19 mouse cellular contexts compared by ENCODE assay signal in the genomic region with DNA sequence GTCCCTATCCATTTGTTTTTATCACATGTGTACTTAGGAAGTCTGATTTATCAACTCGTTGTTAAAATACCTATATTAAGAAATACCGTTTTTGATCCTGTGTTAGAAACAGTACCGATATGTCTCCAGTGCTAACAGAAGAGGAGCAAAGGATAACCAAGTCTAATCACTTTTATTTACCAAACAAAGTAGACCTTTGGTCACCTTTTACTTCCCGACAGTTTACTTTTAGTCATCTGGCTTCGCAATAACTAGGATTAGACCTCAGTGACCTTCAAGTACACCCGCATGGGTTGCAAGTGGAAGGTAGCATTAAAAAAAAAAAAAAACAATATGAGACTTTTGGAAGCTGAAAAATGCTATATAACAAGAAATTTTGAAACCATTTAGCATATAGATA.
DNase-seq lines count a peak whose midpoint lies in the region; ATAC-seq and TF ChIP-seq lines count a peak whose summit lies in the region.
"Had no signal": no experiment of that assay in that cellular context is flagged by ENCODE, and none has a peak within 500 bp of the region (broad histone marks: within the 10 kb centered on the region; RNA-seq: fewer than 3 reads in every experiment).

No protein-coding gene starts in this region.

- TF ChIP-seq EP300 in liver, postnatal 0 days (IDR thresholded peaks at IDR 0.05; ENCODE audit: low read depth): no peak

- H3K9ac ChIP-seq in liver, adult 2 months (ENCODE audit: low read depth, low read length): no peak overlapping the region
- no peak overlapping the region for H3K9ac ChIP-seq in liver, embryonic 11.5 days (ENCODE audit: low read depth, low read length)
- no peak overlapping the region for H3K9ac ChIP-seq in liver, postnatal 0 days (replicated peaks)

- DNase-seq in liver, adult 2 months (ENCODE audit: extremely low read depth, low read depth, low spot score): peak; percentile 94
- DNase-seq in liver, embryonic 11.5 days (ENCODE audit: low spot score): no peak
- no peak for DNase-seq in liver, postnatal 0 days
- no peak for DNase-seq in liver
- DNase-seq: adrenal gland, adult 2 months; adrenal gland, adult 8-10 months; adrenal gland, postnatal 10 days; adrenal gland, postnatal 14 days; adrenal gland, postnatal 25 days; adrenal gland, postnatal 36 days; B cell, adult 2 months; cerebellum, adult 11 months; cerebellum, adult 11-12 months; cerebellum, adult 18-20 months had no signal

- ATAC-seq in liver, embryonic 11.5 days (replicated peaks; ENCODE audit: low FRiP score): no peak
- peak; percentile 94 for ATAC-seq in liver, postnatal 0 days
- ATAC-seq: activated CD4-positive, CD25-positive, alpha-beta regulatory T cell, adult 4 months; CD4-positive, CD25-positive, alpha-beta regulatory T cell, adult 4 months; Patski had no signal

- no peak for TF ChIP-seq CTCF in liver, adult 2 months (IDR thresholded peaks at IDR 0.05; ENCODE audit: low read depth, low read length)
- no peak for TF ChIP-seq CTCF in liver, postnatal 0 days (IDR thresholded peaks at IDR 0.05; ENCODE audit: low read depth)

- no peak overlapping the region for H3K27ac ChIP-seq in liver, adult 2 months (replicated peaks; ENCODE audit: insufficient read depth, low read depth, low read length)
- H3K27ac ChIP-seq in liver, embryonic 11.5 days (ENCODE audit: low read depth, low read length): no peak overlapping the region
- H3K27ac ChIP-seq in liver, postnatal 0 days (ENCODE audit: low read depth): no peak overlapping the region

- H3K4me1 ChIP-seq in liver, adult 2 months (ENCODE audit: control insufficient read depth, insufficient read depth, low read length): peaks cover 4% of the 10 kb centered on the region; the same call in 1 of the 2 replicates
- H3K4me1 ChIP-seq in liver, embryonic 11.5 days (replicated peaks; ENCODE audit: control insufficient read depth, insufficient read depth, low read length): no peaks in the 10 kb centered on the region
- H3K4me1 ChIP-seq in liver, postnatal 0 days (ENCODE audit: insufficient read depth): no peaks in the 10 kb centered on the region

- H3K4me3 ChIP-seq in liver, adult 2 months (ENCODE audit: insufficient read depth, low read depth, low read length): no peak overlapping the region
- no peak overlapping the region for H3K4me3 ChIP-seq in liver, embryonic 11.5 days (ENCODE audit: low read depth, low read length)
- H3K4me3 ChIP-seq in liver, postnatal 0 days (ENCODE audit: low read depth, low read length): no peak overlapping the region

- H3K4me2 ChIP-seq in liver, embryonic 11.5 days: no peak overlapping the region
- H3K4me2 ChIP-seq in liver, postnatal 0 days (ENCODE audit: low read depth, low read length): no peak overlapping the region

- no peaks in the 10 kb centered on the region for H3K79me2 ChIP-seq in liver, adult 2 months (ENCODE audit: control insufficient read depth, insufficient read depth, low read length)

- H3K36me3 ChIP-seq in liver, adult 2 months (ENCODE audit: control insufficient read depth, insufficient read depth, low read length): no peaks in the 10 kb centered on the region
- no peaks in the 10 kb centered on the region for H3K36me3 ChIP-seq in liver, embryonic 11.5 days (ENCODE audit: control insufficient read depth, insufficient read depth, low read length)
- no peaks in the 10 kb centered on the region for H3K36me3 ChIP-seq in liver, postnatal 0 days (replicated peaks; ENCODE audit: insufficient read depth, low read length)
- H3K36me3 ChIP-seq: G1E had no signal

- no peaks in the 10 kb centered on the region for H3K9me3 ChIP-seq in liver, embryonic 11.5 days (ENCODE audit: control insufficient read depth, low read length)
- H3K9me3 ChIP-seq in liver, postnatal 0 days (ENCODE audit: low read length): no peaks in the 10 kb centered on the region
- H3K9me3 ChIP-seq: G1E had no signal

- no peak for TF ChIP-seq POLR2A in liver, adult 2 months (IDR thresholded peaks at IDR 0.05; ENCODE audit: extremely low read depth, insufficient read depth, low read length)

- 20% methylated on average over 6 of the region's 6 CpGs for WGBS in liver, adult 2 months
- 72% methylated on average over 6 of the region's 6 CpGs for WGBS in liver, embryonic 11.5 days
- WGBS in liver, postnatal 0 days (ENCODE audit: insufficient replicate concordance): 60% methylated on average over 6 of the region's 6 CpGs

- no peaks in the 10 kb centered on the region for H3K27me3 ChIP-seq in liver, adult 2 months (ENCODE audit: control insufficient read depth, insufficient read depth, low read length)
- H3K27me3 ChIP-seq in liver, embryonic 11.5 days (replicated peaks; ENCODE audit: control insufficient read depth, insufficient read depth, low read length): no peaks in the 10 kb centered on the region
- no peaks in the 10 kb centered on the region for H3K27me3 ChIP-seq in liver, postnatal 0 days (ENCODE audit: insufficient read depth, low read length)
- H3K27me3 ChIP-seq: CH12.LX had no signal
